Mouse (Mus musculus): ENCODE results near the gene Unc93b1. TPM values are rescaled to one million over a fixed set of nuclear protein-coding genes. Genes with fewer than 3 reads are reported as not detected.

The Unc93b1 gene
- polyA plus RNA-seq, 1 experiment from 2014 or later = 11.9 TPM

- H3K27ac ChIP-seq (replicated peaks) = peak overlapping the region; percentile 73
Measured at GRCm38 (mm10) chr19:3930262-3931057, 4.5 kb upstream of the Unc93b1 start.

GRCm38 (mm10) chr19:3931716-3932115, 3.3 kb upstream of the Unc93b1 start:
- no peak for ATAC-seq (ENCODE audit: low FRiP score, low read depth)
- WGBS = 91% methylated on average over 9 of the region's 9 CpGs
- Histone ChIP-seq H3K4me1 (replicated peaks) (peaks cover 41% of the 10 kb centered on the region), H3K27ac (replicated peaks) (no peak overlapping the region), H3K9ac (no peak overlapping the region), H3K4me2 (no peak overlapping the region), H3K36me3 (no peaks in the 10 kb centered on the region), H3K9me3 (no peaks in the 10 kb centered on the region), H3K27me3 (peaks cover 10% of the 10 kb centered on the region; the same call in 1 of the 2 replicates), H3K4me3 (no peak overlapping the region)

More at GRCm38 (mm10) chr19:3930262-3931057, 4.5 kb upstream of the Unc93b1 start:
- no peak for ATAC-seq (ENCODE audit: low FRiP score, low read depth)
- Histone ChIP-seq H3K4me1 (replicated peaks) (peaks cover 29% of the 10 kb centered on the region), H3K4me3 (no peak overlapping the region), H3K9ac (no peak overlapping the region), H3K9me3 (no peaks in the 10 kb centered on the region), H3K4me2 (no peak overlapping the region), H3K36me3 (no peaks in the 10 kb centered on the region), H3K27me3 (peaks cover 6% of the 10 kb centered on the region; the same call in 1 of the 2 replicates)
- 65% methylated on average over 21 of the region's 21 CpGs for WGBS

GRCm38 (mm10) chr19:3935896-3936850, 1.2 kb downstream of the Unc93b1 start:
- H3K9me3 ChIP-seq = no peaks in the 10 kb centered on the region

GRCm38 (mm10) chr19:3942315-3942714, 7.3 kb downstream of the Unc93b1 start:
- H3K9me3 ChIP-seq = no peaks in the 10 kb centered on the region
- WGBS = 85% methylated on average over 7 of the region's 7 CpGs
- H3K27me3 ChIP-seq = no peaks in the 10 kb centered on the region
- no peak overlapping the region for H3K4me2 ChIP-seq
- no peak overlapping the region for H3K27ac ChIP-seq (replicated peaks)
- H3K36me3 ChIP-seq = no peaks in the 10 kb centered on the region
- no peak overlapping the region for H3K4me3 ChIP-seq
- ATAC-seq (ENCODE audit: low FRiP score, low read depth) = no peak
- no peaks in the 10 kb centered on the region for H3K4me1 ChIP-seq (replicated peaks)
- H3K9ac ChIP-seq = no peak overlapping the region

More at GRCm38 (mm10) chr19:3935896-3936850, 1.2 kb downstream of the Unc93b1 start:
- Histone ChIP-seq H3K36me3 (no peaks in the 10 kb centered on the region), H3K4me2 (peak overlapping the region; percentile 72), H3K4me3 (peak overlapping the region; percentile 37), H3K27ac (replicated peaks) (no peak overlapping the region), H3K27me3 (peaks cover 10% of the 10 kb centered on the region; the same call in 1 of the 2 replicates), H3K9ac (peak overlapping the region; percentile 34; the same call in 1 of the 2 replicates), H3K4me1 (replicated peaks) (peaks cover 16% of the 10 kb centered on the region)
- 0 out of 2 replicates have a peak, but pooled peaks have one; percentile 27 for ATAC-seq (ENCODE audit: low FRiP score, low read depth)
- WGBS = 8% methylated on average over 22 of the region's 22 CpGs

- no peaks in the 10 kb centered on the region for H3K9me3 ChIP-seq
- H3K4me1 ChIP-seq (replicated peaks) = no peaks in the 10 kb centered on the region
- H3K36me3 ChIP-seq = no peaks in the 10 kb centered on the region
- no peak overlapping the region for H3K27ac ChIP-seq (replicated peaks)
- WGBS = 23% methylated on average over 27 of the region's 27 CpGs
- H3K4me3 ChIP-seq = no peak overlapping the region
- H3K27me3 ChIP-seq = no peaks in the 10 kb centered on the region
- peak overlapping the region; percentile 14; the same call in 1 of the 2 replicates for H3K4me2 ChIP-seq
- H3K9ac ChIP-seq = no peak overlapping the region
- ATAC-seq (ENCODE audit: low FRiP score, low read depth) = no peak
Measured at GRCm38 (mm10) chr19:3942986-3943735, 8.2 kb downstream of the Unc93b1 start.

- no peaks in the 10 kb centered on the region for H3K4me1 ChIP-seq (replicated peaks)
- no peak overlapping the region for H3K27ac ChIP-seq (replicated peaks)
- WGBS = 37% methylated on average over 10 of the region's 10 CpGs
- no peaks in the 10 kb centered on the region for H3K9me3 ChIP-seq
- H3K36me3 ChIP-seq = no peaks in the 10 kb centered on the region
- no peak overlapping the region for H3K9ac ChIP-seq
- H3K4me3 ChIP-seq = no peak overlapping the region
- no peaks in the 10 kb centered on the region for H3K27me3 ChIP-seq
- H3K4me2 ChIP-seq = no peak overlapping the region
- ATAC-seq (ENCODE audit: low FRiP score, low read depth) = no peak
Measured at GRCm38 (mm10) chr19:3945872-3946564, 11.0 kb downstream of the Unc93b1 start.

- Histone ChIP-seq H3K27ac (replicated peaks) (no peak overlapping the region), H3K9ac (no peak overlapping the region), H3K4me1 (replicated peaks) (no peaks in the 10 kb centered on the region), H3K36me3 (no peaks in the 10 kb centered on the region), H3K4me3 (no peak overlapping the region), H3K9me3 (no peaks in the 10 kb centered on the region), H3K4me2 (no peak overlapping the region), H3K27me3 (no peaks in the 10 kb centered on the region)
- ATAC-seq (ENCODE audit: low FRiP score, low read depth) = peak; percentile 86
- 30% methylated on average over 2 of the region's 2 CpGs for WGBS
Measured at GRCm38 (mm10) chr19:3946715-3947114, 11.7 kb downstream of the Unc93b1 start.

- Histone ChIP-seq H3K4me2 (no peak overlapping the region), H3K27ac (replicated peaks) (no peak overlapping the region), H3K4me3 (no peak overlapping the region), H3K4me1 (replicated peaks) (no peaks in the 10 kb centered on the region), H3K9ac (no peak overlapping the region), H3K9me3 (no peaks in the 10 kb centered on the region), H3K27me3 (no peaks in the 10 kb centered on the region), H3K36me3 (no peaks in the 10 kb centered on the region)
- no peak for ATAC-seq (ENCODE audit: low FRiP score, low read depth)
- 78% methylated on average over 3 of the region's 3 CpGs for WGBS
Measured at GRCm38 (mm10) chr19:3947813-3948212, 12.8 kb downstream of the Unc93b1 start.

GRCm38 (mm10) chr19:3948546-3948945, 13.6 kb downstream of the Unc93b1 start:
- no peaks in the 10 kb centered on the region for H3K27me3 ChIP-seq
- H3K9me3 ChIP-seq = no peaks in the 10 kb centered on the region
- no peak overlapping the region for H3K9ac ChIP-seq
- no peaks in the 10 kb centered on the region for H3K36me3 ChIP-seq
- ATAC-seq (ENCODE audit: low FRiP score, low read depth) = no peak
- 73% methylated on average over 14 of the region's 14 CpGs for WGBS
- no peak overlapping the region for H3K27ac ChIP-seq (replicated peaks)
- H3K4me2 ChIP-seq = no peak overlapping the region
- no peak overlapping the region for H3K4me3 ChIP-seq
- H3K4me1 ChIP-seq (replicated peaks) = no peaks in the 10 kb centered on the region

- ATAC-seq (ENCODE audit: low FRiP score, low read depth) = no peak
- Histone ChIP-seq H3K27ac (replicated peaks) (no peak overlapping the region), H3K27me3 (no peaks in the 10 kb centered on the region), H3K4me3 (no peak overlapping the region), H3K4me1 (replicated peaks) (no peaks in the 10 kb centered on the region), H3K36me3 (no peaks in the 10 kb centered on the region), H3K9me3 (no peaks in the 10 kb centered on the region), H3K4me2 (no peak overlapping the region), H3K9ac (no peak overlapping the region)
- WGBS = 83% methylated on average over 3 of the region's 3 CpGs
Measured at GRCm38 (mm10) chr19:3950331-3950730, 15.3 kb downstream of the Unc93b1 start.

- Histone ChIP-seq H3K4me1 (replicated peaks) (no peaks in the 10 kb centered on the region), H3K27me3 (no peaks in the 10 kb centered on the region), H3K27ac (replicated peaks) (no peak overlapping the region), H3K4me2 (no peak overlapping the region), H3K36me3 (no peaks in the 10 kb centered on the region), H3K9me3 (no peaks in the 10 kb centered on the region), H3K4me3 (no peak overlapping the region), H3K9ac (no peak overlapping the region)
- no peak for ATAC-seq (ENCODE audit: low FRiP score, low read depth)
Measured at GRCm38 (mm10) chr19:3951461-3951860, 16.5 kb downstream of the Unc93b1 start.
